Mouse (Mus musculus) adrenal gland, postnatal 36 days (tissue): ENCODE results near the gene Zfpm1. TPM values are rescaled to one million over a fixed set of nuclear protein-coding genes. Genes with fewer than 3 reads are reported as not detected.

ENCODE experiments used
- DNase-seq, 2 experiments: peaks; one replicate each; pipeline ENCODE4 v3.0.0; 2021; ENCODE audit warnings: mixed read lengths in 1 of 2
- total RNA-seq, 2 experiments: library from RNA; stranded (reverse); gene quantifications; 2 replicates each; pipeline ENCODE4 v1.2.3; 2021

The Zfpm1 gene
- total RNA-seq, 2 experiments from 2014 or later: 14.0 to 15.5 TPM

DNA sequence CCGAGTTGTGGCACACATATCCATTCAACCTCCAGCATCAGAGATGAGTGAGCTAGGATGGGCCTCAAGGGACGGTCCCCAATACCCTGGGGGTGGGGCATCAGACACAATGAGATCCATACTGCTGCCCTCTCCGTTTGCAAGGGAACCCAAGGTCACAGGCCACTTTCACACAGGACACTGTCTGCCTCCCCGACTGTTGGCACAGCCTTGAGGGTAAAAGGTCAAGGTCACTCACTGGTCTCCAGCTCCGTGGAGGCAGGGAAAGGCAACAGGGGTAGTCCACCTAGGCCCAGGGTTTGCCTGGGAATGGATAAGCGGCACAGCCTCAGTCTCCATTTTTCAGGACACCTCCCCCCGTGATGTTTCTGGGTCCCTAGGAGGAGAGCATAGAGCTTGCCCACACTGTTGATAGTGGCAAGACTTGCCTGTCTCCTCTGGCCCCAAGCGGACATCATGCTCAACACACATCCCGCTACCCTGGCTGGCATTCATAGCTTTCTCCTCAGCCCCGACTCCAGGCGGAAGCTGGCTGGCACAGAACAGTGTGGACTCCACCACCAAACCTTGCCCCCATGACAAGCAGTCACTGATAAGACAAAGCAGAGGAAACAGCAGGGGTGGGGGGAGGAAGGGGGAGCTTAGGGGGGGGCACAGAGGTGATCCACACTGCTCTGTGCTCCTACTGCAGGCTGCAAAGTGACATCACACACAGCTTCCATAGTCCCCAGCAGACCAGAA lies 7.1 kb upstream of the Zfpm1 start:
- DNase-seq: peak; percentile 50 to 64

DNA sequence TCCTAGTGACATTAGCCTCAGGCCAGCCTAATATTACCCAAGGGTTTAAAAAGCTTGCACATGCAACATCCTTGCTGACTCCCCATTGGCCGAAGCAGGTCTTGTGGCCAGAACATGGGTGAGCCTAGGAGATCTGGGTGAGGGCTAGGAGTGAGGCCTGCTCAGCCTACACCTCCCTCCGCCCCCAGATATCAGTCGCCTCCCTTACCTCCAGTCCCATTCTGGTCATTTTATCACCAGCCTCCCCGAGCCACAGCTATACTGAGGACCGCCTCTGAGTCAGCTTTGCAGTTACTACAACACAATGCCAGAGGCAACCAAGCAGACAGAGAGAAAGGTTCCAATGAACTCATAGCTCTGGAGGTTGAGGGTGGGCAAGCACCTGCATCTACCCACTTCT lies 5.6 kb upstream of the Zfpm1 start:
- DNase-seq: no peak

- no peak for DNase-seq
These were observed 4.5 kb upstream of the Zfpm1 start for GRCm38 (mm10) chr8:122277204-122277995.

DNA sequence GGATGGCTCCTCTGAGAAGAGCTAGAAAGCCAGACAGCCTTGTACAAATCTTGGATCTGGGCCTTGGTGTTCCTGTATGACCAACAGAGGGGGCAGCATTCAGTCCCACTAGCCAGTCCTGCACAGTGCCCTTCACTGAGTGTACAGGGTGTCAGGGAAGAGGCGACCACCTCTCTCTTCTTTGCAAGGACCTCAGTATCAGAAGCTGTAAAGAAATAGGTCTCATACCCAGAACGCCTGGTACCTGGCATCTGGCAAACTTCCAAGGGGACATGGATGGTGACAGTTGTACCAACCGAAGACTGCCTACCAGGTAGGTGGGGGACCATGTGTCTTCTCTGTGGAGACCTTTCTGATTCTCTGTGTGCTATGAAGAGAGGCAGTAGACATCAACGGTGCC lies 1.8 kb upstream of the Zfpm1 start:
- DNase-seq: no peak

DNA sequence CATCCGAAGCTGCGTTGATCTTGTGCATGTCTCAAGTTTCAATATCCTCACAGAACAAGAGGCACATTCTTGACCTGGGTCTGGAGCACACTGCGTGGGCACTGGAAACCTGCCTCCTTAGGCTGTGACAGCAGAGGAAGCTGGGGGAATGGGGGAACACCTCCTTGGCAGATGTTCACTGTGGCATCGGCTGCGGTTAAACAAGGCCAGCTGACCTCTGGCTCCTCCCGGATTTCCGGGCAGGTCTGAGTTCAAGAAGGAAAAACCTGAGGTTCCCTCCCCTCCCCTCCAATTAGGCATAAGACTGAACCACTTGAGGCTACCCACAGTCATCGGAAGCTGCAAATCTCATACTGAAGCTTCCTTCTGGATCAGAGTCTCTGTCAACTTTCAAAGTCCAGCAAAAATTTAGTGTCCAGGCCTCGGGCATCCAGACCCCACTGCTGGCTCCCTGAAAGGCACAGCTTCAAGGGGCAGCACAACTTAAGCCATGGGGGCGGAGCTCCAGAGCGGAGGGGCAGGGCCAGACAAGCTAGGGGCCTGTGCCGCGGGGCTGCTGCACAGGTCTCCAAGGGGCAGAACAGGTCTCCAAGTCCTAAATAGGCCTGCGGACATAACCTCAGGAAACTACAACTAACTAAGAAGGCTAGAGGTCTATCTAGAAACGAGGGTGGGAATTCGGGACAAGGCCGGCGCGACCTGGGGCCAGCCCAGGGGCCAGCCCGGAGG lies 1.2 kb upstream of the Zfpm1 start:
- peak; percentile 78 to 87 for DNase-seq

DNA sequence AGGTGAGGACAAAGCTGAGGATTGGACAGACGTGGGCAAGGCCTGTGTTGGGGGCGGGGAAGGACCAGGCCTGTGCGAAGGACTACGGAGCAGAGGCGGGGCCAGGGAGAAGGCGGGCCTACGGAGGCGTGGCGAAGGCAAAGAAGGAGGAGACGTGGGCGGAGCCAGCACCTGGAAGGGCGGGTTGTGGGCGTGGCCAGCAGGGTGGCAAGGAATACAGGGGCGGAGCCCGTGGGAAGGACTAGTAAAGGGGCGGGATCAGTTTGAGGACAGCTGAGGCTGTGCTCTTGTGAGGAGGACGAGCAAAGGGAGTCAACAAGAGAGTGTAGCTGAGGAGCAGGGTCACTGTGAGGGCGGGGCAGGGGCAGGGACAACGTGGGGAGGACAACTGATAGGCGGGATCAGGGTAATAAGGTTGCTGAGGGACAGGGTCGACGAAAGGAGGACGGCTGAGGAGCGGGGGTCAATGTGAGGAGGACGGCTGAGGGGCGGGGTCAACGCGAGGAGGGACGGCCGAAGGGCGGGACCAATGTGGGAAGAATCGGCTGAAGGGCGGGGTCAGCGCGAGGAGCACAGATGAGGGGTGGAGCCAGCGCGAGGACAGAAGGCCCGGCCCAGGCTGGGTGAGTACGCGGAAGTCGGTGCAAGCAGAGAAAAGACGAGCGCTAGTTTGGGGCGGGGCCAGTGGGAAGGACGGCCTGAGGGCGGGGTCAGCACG lies 465 bp upstream of the Zfpm1 start:
- DNase-seq: peak; percentile 100

GRCm38 (mm10) chr8:122282501-122283355 lies 787 bp downstream of the Zfpm1 start:
- DNase-seq: peak; percentile 49 to 66

DNA sequence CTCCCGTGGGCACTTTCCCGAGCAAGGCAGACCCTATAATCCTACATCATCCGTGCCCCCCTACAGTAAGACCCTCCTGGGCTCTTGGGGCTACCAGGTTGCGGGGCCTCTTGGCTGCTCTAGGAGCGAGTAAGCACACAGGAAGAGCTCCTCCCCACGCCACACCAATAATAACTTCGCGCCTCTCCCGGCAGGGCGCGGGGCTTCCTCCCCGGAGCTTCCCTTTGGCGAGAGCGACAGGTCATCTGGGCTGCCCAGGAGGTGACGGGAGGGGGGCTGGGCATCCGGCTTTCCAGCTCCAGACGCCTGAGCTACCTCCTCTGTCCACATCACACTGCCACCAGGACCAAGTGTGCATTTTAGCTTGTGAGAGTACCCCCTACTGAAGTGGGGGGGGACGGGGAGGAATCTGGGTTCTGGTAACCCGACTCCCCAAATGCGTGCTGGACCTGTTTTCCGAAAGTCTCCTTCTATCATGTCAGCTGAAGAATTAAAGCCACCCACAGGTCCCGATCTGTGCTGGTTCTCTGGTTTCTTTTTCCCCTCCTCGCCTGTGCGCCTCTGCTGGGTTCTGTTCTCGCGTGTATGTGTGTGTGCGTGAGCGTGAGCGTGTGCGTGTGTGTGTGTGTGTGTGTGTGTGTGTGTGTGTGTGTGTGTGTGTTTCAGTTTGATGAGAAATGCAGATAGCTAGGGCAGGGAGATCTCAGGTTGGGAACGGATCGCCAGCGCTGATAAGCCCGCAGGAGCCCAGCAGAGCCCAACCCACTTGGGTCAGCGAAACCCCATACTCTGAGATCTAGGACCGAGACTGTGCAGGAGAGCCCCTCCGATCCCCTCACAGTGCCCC lies 1.6 kb downstream of the Zfpm1 start:
- peak; percentile 77 to 87 for DNase-seq

- DNase-seq: peak; percentile 53 to 67
These were observed 2.3 kb downstream of the Zfpm1 start for GRCm38 (mm10) chr8:122284203-122284658.

DNA sequence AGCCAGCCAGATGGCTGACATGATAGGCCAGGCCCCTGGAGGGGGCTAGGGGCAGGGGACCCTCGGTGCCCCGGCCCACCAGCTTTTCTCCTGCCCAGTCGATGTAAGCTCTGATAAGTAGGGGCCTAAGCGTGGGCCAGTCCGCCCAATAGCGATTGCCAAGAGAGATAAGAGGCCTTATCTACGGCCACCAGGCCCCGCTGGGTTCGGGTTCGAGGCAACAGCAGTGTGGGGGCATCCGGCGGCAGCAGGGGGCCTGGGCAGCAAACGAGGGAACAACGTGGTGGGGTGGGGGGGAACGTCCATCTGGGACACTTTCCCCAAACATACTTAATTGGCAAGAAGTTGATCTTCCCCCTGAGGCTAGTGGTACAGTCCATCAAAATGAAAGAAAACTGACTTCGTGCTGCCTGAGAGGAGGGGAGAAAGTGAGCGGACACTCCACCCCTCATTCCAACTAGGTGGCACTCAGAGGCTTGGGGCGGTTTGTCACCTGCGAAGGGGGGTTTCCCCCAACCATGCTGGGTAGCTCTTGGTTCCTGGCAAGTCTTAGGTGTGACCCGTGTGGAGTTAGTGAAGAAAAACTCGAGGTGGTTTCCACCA lies 2.8 kb downstream of the Zfpm1 start:
- DNase-seq: no peak

DNA sequence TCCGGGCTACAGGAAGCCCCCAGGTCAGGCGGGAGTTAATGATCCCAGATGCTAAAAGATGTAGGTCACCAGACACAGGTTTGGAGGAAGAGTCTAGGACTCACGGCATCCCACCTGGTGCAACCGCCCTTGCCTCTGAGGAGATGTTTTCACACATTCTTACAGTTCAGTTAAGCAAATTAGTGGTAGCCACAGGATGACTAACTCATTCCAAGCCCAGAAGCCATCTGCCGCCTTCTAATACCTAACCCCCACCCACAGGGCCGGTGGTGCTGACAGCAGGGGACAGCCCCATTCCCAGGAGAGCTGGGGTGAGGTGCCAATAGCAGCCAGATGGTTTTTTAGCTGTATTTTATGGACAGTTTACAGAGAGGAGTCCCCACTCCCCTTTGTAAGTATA lies 3.8 kb downstream of the Zfpm1 start:
- no peak for DNase-seq

DNA sequence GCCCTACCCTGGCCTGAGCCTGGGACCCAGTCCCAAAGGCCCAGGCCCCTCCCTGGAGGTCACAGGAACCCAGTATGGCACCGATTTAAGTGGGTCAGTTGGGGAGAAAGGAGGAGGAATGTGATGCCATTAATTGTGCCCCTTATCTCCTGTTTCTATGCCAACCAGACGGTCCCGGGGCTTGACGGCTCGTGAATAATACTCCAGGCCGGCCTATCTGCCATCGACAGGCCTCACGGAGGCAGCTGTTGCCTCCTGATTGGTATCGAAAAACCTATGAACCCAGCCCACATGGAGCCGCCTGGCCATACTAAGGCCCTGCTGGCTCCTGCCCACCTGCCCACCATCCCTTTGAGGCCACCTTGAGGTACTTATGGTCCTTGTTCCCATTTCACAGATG lies 5.0 kb downstream of the Zfpm1 start:
- DNase-seq: no peak

- no peak for DNase-seq
These were observed 5.8 kb downstream of the Zfpm1 start for GRCm38 (mm10) chr8:122287742-122288141.

- DNase-seq: no peak
These were observed 6.4 kb downstream of the Zfpm1 start for GRCm38 (mm10) chr8:122288344-122288743.

DNA sequence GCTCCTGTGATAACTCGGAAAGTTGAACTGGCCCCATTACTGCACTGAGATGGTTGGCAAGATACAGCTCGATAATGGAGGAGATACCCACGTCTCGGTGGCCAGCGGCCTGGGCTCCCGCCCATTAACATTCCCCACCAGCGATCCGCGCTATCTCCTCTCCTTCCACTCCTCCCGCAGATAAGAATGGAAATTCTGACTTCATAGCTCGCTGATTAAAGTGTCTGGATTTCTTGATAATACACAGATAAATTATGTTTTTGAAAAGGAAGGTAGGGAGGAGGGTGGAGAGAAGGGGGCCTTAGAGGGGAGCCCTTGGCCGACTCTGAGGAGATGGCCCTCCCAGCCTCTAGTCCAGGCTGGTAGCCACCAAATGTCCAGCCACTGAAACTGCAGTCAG lies 9.1 kb downstream of the Zfpm1 start:
- DNase-seq: no peak

- DNase-seq: no peak
These were observed 9.6 kb downstream of the Zfpm1 start for GRCm38 (mm10) chr8:122291549-122291948.

- DNase-seq: no peak
These were observed 11.5 kb downstream of the Zfpm1 start for GRCm38 (mm10) chr8:122293484-122293883.

GRCm38 (mm10) chr8:122294273-122294683 lies 12.3 kb downstream of the Zfpm1 start:
- DNase-seq: peak; percentile 61 to 74

DNA sequence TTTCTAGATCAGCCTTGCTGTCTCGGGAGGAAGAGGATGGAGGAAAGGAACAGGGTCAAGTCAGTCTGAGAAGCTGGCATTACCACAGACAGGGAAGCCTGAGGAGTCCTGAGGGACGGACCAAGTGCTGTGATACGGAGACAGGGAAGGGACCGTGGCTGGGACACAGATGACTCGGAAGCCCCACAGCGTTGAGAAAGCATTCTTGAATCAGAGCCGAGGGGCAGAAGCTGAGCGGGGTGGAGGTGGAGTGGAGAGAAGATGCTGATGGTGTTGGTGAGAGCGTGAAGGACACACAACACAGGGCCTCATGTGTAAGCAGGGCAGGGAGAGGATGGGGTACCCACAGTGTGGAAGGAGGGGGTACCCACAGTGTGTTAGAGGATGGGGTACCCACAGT lies 13.4 kb downstream of the Zfpm1 start:
- DNase-seq: no peak
